Mouse (Mus musculus) urinary bladder, postnatal 14 days (tissue): ENCODE results near the gene Unk.
A peak's percentile ranks its signal among the peaks of the same experiment; 100 is the strongest.

Experiments
- DNase-seq: peaks from one replicate; pipeline ENCODE4 v3.0.0; 2021; ENCODE audit warnings: low spot score

Unk gene

GRCm38 (mm10) chr11:116030088-116030897 lies at the start of gene Unk:
Gene Unk (plus strand): TSS chr11:116030322.
- peak; percentile 97 for DNase-seq

GRCm38 (mm10) chr11:115982472-115982871 lies 47.6 kb upstream of the Unk start:
- DNase-seq, result no peak

GRCm38 (mm10) chr11:115983291-115983690 lies 46.8 kb upstream of the Unk start:
- DNase-seq, result no peak

- DNase-seq, result no peak
These were observed 40.4 kb upstream of the Unk start for GRCm38 (mm10) chr11:115989686-115990085.

- DNase-seq, result no peak
These were observed 38.0 kb upstream of the Unk start for GRCm38 (mm10) chr11:115992098-115992497.

DNA sequence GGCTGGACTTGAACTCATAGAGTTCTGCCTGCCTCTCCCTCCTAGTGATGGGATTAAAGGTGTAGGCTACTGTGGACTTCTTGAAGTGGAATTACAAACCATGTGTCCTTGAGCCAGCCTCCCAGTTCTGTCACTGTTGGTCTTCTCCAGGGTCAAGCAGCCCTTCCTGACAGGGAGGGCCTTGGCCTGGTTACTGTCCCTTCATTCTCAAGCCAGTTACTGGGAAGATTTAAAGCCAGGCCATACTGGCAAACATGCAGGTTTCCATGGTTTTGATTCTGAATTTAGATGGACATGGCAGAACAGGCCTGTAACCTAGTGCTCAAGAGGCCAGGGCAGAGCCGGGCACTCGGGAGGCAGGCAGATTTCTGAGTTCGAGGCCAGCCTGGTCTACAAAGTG lies 34.9 kb upstream of the Unk start:
- DNase-seq, result no peak

- DNase-seq, result no peak
These were observed 33.1 kb upstream of the Unk start for GRCm38 (mm10) chr11:115997047-115997446.

DNA sequence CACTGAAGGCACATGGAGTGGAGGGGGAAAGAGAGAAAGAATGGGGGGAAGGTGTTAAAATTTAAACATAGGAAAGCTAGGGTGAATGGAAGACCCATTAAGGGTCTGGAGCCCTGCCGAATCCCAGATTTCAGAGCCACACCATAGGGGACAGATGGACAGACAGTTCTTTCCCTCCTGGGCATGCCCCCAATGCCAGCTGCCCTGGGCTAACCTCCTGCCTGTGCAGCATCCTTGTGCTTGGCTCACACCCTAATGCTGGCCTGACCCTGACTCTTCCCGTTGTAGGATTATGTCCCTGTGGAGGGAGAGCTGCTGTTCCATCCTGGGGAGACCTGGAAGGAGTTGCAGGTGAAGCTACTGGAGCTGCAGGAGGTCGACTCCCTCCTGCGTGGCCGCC lies 32.5 kb upstream of the Unk start:
- DNase-seq, result no peak

- DNase-seq, result no peak
These were observed 31.1 kb upstream of the Unk start for GRCm38 (mm10) chr11:115999027-115999426.

- peak; percentile 77 for DNase-seq
These were observed 30.5 kb upstream of the Unk start for GRCm38 (mm10) chr11:115999538-116000143.

- no peak for DNase-seq
These were observed 29.5 kb upstream of the Unk start for GRCm38 (mm10) chr11:116000607-116001006.

- DNase-seq, result no peak
These were observed 28.4 kb upstream of the Unk start for GRCm38 (mm10) chr11:116001725-116002124.

DNA sequence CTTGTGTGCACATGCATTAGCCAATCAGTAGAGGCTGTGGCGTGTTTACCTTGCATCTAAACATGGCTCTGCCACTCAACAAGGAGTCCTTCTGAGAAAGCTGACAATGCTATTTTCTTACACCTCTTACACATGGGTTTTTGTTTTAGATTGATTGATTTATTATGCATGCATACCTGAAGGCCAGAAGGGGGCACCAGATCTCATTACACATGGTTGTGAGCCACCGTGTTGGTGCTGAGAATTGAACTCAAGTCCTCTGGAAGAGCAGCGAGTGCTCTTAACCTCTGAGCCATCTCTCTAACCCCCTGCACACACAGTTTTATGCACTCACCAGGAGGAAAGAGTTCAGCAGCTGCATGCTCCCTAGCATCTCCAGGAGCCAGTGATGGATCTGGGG lies 27.2 kb upstream of the Unk start:
- no peak for DNase-seq

- DNase-seq, result no peak
These were observed 25.8 kb upstream of the Unk start for GRCm38 (mm10) chr11:116004186-116004823.

DNA sequence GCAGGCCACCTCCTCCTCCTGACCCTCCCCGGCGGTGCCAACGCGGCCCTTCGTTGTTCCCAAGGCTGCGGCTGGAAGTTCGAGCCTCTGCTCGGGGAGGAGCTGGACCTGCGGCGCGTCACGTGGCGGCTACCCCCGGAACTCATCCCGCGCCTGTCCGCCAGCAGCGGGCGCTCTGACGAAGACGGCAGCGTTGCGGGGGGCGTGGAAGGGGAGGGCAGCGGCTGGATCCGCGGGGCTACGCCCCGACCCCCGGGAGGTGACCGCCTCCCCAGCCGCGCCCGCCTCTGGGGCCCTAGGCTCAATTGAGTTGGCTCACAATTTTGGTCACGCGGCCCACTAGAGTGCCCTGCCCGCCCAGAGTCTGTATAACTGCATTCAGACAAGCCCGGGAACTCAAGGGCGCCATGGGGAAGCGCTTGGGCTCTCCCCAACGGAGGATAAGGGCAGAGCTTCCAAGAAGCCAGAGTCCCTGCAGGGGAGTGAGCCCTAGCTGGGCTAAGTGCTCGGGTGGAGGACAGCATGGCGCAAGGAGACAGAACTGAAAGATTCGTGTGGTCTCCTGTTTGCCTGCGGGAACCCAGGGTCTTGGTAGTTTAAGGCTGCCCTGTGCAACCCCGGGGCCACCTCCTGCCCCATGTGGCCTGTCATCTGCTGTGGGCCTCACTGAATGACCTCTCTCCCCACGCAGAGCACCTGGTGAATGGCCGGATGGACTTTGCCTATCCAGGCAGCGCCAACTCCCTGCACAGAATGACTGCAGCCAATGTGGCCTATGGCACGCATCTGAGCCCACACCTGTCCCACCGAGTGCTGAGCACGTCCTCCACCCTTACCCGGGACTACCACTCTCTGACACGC lies 25.1 kb upstream of the Unk start:
- peak; percentile 79 for DNase-seq

- no peak for DNase-seq
These were observed 24.3 kb upstream of the Unk start for GRCm38 (mm10) chr11:116005701-116006419.

DNA sequence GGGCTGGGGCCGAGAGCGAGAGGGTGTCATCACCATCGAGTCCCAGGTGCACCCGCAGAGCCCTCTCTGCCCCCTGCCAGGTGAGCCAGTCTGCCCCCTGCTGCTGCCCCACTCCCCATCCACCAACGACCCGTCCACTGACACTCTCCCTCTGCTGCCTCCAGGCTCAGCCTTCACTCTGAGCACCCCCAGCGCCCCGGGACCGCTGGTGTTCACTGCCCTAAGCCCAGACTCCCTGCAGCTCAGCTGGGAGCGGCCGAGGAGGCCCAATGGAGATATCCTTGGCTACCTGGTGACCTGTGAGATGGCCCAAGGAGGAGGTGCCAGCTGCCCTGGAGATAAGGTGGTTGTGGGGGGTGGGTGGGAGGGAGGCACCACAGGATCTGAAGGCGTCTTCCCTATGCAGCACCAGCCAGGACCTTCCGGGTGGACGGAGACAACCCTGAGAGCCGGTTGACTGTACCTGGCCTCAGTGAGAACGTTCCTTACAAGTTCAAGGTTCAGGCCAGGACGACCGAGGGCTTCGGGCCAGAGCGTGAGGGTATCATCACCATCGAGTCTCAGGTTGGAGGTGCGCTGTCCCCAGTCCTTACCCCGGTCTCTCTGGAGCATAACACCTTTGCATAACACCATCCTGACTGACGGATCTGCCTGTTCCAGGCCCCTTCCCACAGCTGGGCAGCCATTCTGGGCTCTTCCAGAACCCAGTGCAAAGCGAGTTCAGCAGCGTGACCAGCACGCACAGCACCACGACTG lies 22.8 kb upstream of the Unk start:
- DNase-seq, result no peak

DNA sequence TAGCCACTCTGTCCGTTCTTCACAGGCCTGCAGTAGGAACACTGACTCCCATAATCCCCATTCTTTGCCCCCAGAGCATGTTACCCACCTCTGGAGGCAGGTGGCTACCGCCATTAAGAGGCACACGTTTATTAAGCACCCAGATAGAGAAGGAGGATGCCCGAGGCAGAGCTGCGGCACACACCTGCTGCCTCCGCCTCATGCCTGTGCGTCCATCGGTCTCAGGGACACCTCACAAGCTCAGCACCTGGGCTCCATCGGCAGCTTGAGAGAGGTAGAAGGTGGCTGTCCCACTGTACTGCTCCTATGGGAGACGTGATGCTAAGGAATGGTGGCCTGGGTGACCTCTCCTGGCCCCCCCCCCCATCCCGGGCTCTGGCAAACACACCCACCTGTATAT lies 21.7 kb upstream of the Unk start:
- no peak for DNase-seq

GRCm38 (mm10) chr11:116008832-116009375 lies 21.2 kb upstream of the Unk start:
- DNase-seq, result no peak

- DNase-seq, result no peak
These were observed 20.5 kb upstream of the Unk start for GRCm38 (mm10) chr11:116009661-116010060.

DNA sequence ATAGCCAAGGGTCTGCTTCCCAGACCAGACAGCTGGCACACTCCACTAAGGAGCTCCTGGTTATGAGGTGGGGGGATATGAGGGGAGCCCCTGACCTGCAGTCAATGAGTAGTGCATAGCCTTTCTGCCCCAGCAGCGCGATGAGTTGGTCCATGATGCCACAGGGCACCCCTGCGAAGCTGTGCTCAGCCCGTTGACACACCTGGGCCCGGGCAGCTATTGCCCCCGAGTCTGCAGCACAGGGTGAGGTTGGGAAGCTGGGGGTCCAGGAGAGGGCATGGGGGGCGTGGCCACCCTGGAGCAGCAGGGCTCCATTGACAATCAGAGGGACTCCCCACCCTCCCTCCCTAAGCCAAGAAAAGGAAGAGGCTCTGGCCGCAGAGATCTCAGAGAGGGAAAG lies 20.0 kb upstream of the Unk start:
- no peak for DNase-seq
